ENCODE assay signal across 8 mouse cellular contexts in genomic region chr7:45456721-45457203, GRCm38 (mm10). TPM values are rescaled to one million over a fixed set of nuclear protein-coding genes. Genes with fewer than 3 reads are reported as not detected.
DNase-seq lines count a peak whose midpoint lies in the region; ATAC-seq and TF ChIP-seq lines count a peak whose summit lies in the region.

No protein-coding gene starts in this region.

- intact Hi-C loops in heart, postnatal 36 days (cut with DNase I), result no loop called here

- TF ChIP-seq CTCF in E14TG2a.4 (conservative IDR thresholded peaks at IDR 0.05; ENCODE audit: low read length), result no peak
- TF ChIP-seq CTCF in heart, postnatal 0 days (IDR thresholded peaks at IDR 0.05; ENCODE audit: low read depth), result no peak

- peaks cover 36% of the 10 kb centered on the region for H3K79me2 ChIP-seq in macrophage (ENCODE audit: inconsistent target)

- no peak for TF ChIP-seq EP300 in heart, postnatal 0 days (IDR thresholded peaks at IDR 0.05; ENCODE audit: low read depth)

- peak overlapping the region; percentile 79; the same call in 1 of the 2 replicates for H3K4me3 ChIP-seq in heart, embryonic 10.5 days
- H3K4me3 ChIP-seq in E14TG2a.4 (replicated peaks; ENCODE audit: low read length) (peak overlapping the region; percentile 96), macrophage (ENCODE audit: inconsistent target) (peak overlapping the region; percentile 99)
- H3K4me3 ChIP-seq in heart, postnatal 0 days (ENCODE audit: low read depth, low read length), result no peak overlapping the region

- 47% methylated on average over 9 of the region's 9 CpGs for WGBS in heart, embryonic 10.5 days
- 25% methylated on average over 9 of the region's 9 CpGs for WGBS in heart, postnatal 0 days
- 42% methylated on average over 9 of the region's 9 CpGs for WGBS in macrophage (ENCODE audit: missing documents)

- H3K9me3 ChIP-seq in heart, embryonic 10.5 days, result no peaks in the 10 kb centered on the region
- H3K9me3 ChIP-seq in E14TG2a.4 (ENCODE audit: low read length), result no peaks in the 10 kb centered on the region
- H3K9me3 ChIP-seq in heart, postnatal 0 days (replicated peaks; ENCODE audit: control insufficient read depth, low read length), result no peaks in the 10 kb centered on the region

- DNase-seq in heart, embryonic 10.5 days (ENCODE audit: low spot score), result no peak
- DNase-seq in heart, postnatal 36 days, result no peak
- no peak for DNase-seq in heart, postnatal 0 days (ENCODE audit: low spot score)
- DNase-seq in adrenal gland, adult 2 months, result no peak
- no peak for DNase-seq in thymus, postnatal 4 days

- H3K9ac ChIP-seq in heart, postnatal 0 days (replicated peaks; ENCODE audit: low read depth, low read length), result no peak overlapping the region

- peak overlapping the region; percentile 43; the same call in 1 of the 2 replicates for H3K27ac ChIP-seq in heart, embryonic 10.5 days
- H3K27ac ChIP-seq in heart, postnatal 0 days (ENCODE audit: low read depth), result peak overlapping the region; percentile 22; the same call in 1 of the 2 replicates
- H3K27ac ChIP-seq in macrophage, result peak overlapping the region; percentile 96

- ATAC-seq in heart, postnatal 0 days (ENCODE audit: insufficient read depth, low read depth), result no peak
- no peak for ATAC-seq in megakaryocyte-erythroid progenitor cell, adult 5-6 weeks (replicated peaks; ENCODE audit: low FRiP score, low TSS enrichment, poor library complexity, severe bottlenecking)

- peaks cover 42% of the 10 kb centered on the region for H3K4me1 ChIP-seq in heart, embryonic 10.5 days
- peaks cover 53% of the 10 kb centered on the region for H3K4me1 ChIP-seq in E14TG2a.4 (replicated peaks; ENCODE audit: low read depth, low read length)
- peaks cover 21% of the 10 kb centered on the region for H3K4me1 ChIP-seq in heart, postnatal 0 days (ENCODE audit: control insufficient read depth, insufficient read depth)

- no peaks in the 10 kb centered on the region for H3K27me3 ChIP-seq in heart, embryonic 10.5 days (ENCODE audit: insufficient read depth, poor library complexity, severe bottlenecking)
- H3K27me3 ChIP-seq in E14TG2a.4 (ENCODE audit: insufficient read depth, low read length), result no peaks in the 10 kb centered on the region
- H3K27me3 ChIP-seq in heart, postnatal 0 days (ENCODE audit: control insufficient read depth, insufficient read depth, low read length), result no peaks in the 10 kb centered on the region

- H3K36me3 ChIP-seq in heart, embryonic 10.5 days, result peaks cover 73% of the 10 kb centered on the region
- H3K36me3 ChIP-seq in E14TG2a.4 (ENCODE audit: insufficient read depth, low read length), result peaks cover 80% of the 10 kb centered on the region
- H3K36me3 ChIP-seq in heart, postnatal 0 days (replicated peaks; ENCODE audit: control insufficient read depth, insufficient read depth, low read length), result peaks cover 59% of the 10 kb centered on the region
- peaks cover 3% of the 10 kb centered on the region; the same call in 1 of the 2 replicates for H3K36me3 ChIP-seq in macrophage (ENCODE audit: inconsistent target)

- H3K4me2 ChIP-seq in heart, postnatal 0 days (ENCODE audit: low read depth, low read length), result 0 out of 2 replicates have a peak overlapping the region, but pooled peaks have one; percentile 81

RNA-seq across cellular contexts. Expression of gene Ftl1, which starts 2.9 kb away (rescaled TPM):
- polyA plus RNA-seq in heart, embryonic 10.5 days (2016; fragmentation: Nextera tagmentation; extraction: Ambion mirVana), result 4,578 and 4,939 TPM in 2 replicates
- 100 to 1,000 TPM; 246 to 262 TPM for total RNA-seq in heart, postnatal 36 days (2021)
- total RNA-seq in heart, postnatal 0 days (2014; rRNA removed; ENCODE audit: low replicate concordance), result 1,107 and 1,211 TPM in 2 replicates
- polyA plus RNA-seq in heart, postnatal 0 days (2015; fragmentation: Nextera tagmentation; extraction: Ambion mirVana), result 2,163 and 2,221 TPM in 2 replicates
- 1,000 to 10,000 TPM in 17 of 26 experiments, 100 to 1,000 TPM in 9; 394 to 2,185 (median 1,126) TPM for total RNA-seq in macrophage (2018; cell fraction: chromatin; rRNA removed)
- over 10,000 TPM; 22,605 to 41,733 (median 29,198) TPM for total RNA-seq in macrophage (2018; cell fraction: cytosol; rRNA removed)
- 1,000 to 10,000 TPM; 1,882 to 6,751 (median 4,081) TPM for total RNA-seq in macrophage (2018; cell fraction: nucleus; rRNA removed)
- polyA plus RNA-seq in macrophage (2018), result 15,351 to 37,573 TPM (median 32,957 TPM) in 3 replicates
- 1,148 and 1,512 TPM in 2 replicates for total RNA-seq in megakaryocyte-erythroid progenitor cell, adult 5-6 weeks (2014; fragmentation: Nextera tagmentation)
- total RNA-seq in megakaryocyte-erythroid progenitor cell, adult 5-6 weeks (2017), result 490 and 578 TPM in 2 replicates
- total RNA-seq in adrenal gland, adult 2 months (2021), result 1,000 to 10,000 TPM; 1,338 to 1,480 TPM
- 7,024 and 7,397 TPM in 2 replicates for polyA plus RNA-seq in adrenal gland, adult 2 months (2012; rRNA removed)

RNA-seq across cellular contexts. Expression of gene Bax, which starts 9.9 kb away (rescaled TPM):
- 187 and 244 TPM in 2 replicates for polyA plus RNA-seq in heart, embryonic 10.5 days (2016; fragmentation: Nextera tagmentation; extraction: Ambion mirVana)
- total RNA-seq in heart, postnatal 36 days (2021), result 10 to 100 TPM; 26.9 to 28.5 TPM
- total RNA-seq in heart, postnatal 0 days (2014; rRNA removed; ENCODE audit: low replicate concordance), result 48.1 and 88.1 TPM in 2 replicates
- 99.2 and 101 TPM in 2 replicates for polyA plus RNA-seq in heart, postnatal 0 days (2015; fragmentation: Nextera tagmentation; extraction: Ambion mirVana)
- total RNA-seq in macrophage (2018; cell fraction: chromatin; rRNA removed), result 100 to 1,000 TPM in 21 of 26 experiments, 10 to 100 TPM in 5; 69.8 to 213 (median 134) TPM
- 100 to 1,000 TPM; 144 to 214 (median 171) TPM for total RNA-seq in macrophage (2018; cell fraction: cytosol; rRNA removed)
- total RNA-seq in macrophage (2018; cell fraction: nucleus; rRNA removed), result 100 to 1,000 TPM; 106 to 261 (median 170) TPM
- 72.6 to 246 TPM (median 245 TPM) in 3 replicates for polyA plus RNA-seq in macrophage (2018)
- 60.7 and 75.9 TPM in 2 replicates for total RNA-seq in megakaryocyte-erythroid progenitor cell, adult 5-6 weeks (2014; fragmentation: Nextera tagmentation)
- total RNA-seq in megakaryocyte-erythroid progenitor cell, adult 5-6 weeks (2017), result 38.8 and 40.8 TPM in 2 replicates
- total RNA-seq in adrenal gland, adult 2 months (2021), result 10 to 100 TPM; 52.5 to 60.6 TPM
- 148 and 158 TPM in 2 replicates for polyA plus RNA-seq in adrenal gland, adult 2 months (2012; rRNA removed)

RNA-seq across cellular contexts. Expression of gene Ruvbl2, which starts 18.9 kb away (rescaled TPM):
- 121 and 175 TPM in 2 replicates for polyA plus RNA-seq in heart, embryonic 10.5 days (2016; fragmentation: Nextera tagmentation; extraction: Ambion mirVana)
- 10 to 100 TPM; 22.5 to 23.7 TPM for total RNA-seq in heart, postnatal 36 days (2021)
- 76.9 and 106 TPM in 2 replicates for total RNA-seq in heart, postnatal 0 days (2014; rRNA removed; ENCODE audit: low replicate concordance)
- 31.0 and 34.2 TPM in 2 replicates for polyA plus RNA-seq in heart, postnatal 0 days (2015; fragmentation: Nextera tagmentation; extraction: Ambion mirVana)
- 10 to 100 TPM in 8 of 26 experiments, 1 to 10 TPM in 18; 1.1 to 17.1 (median 8.7) TPM for total RNA-seq in macrophage (2018; cell fraction: chromatin; rRNA removed)
- total RNA-seq in macrophage (2018; cell fraction: cytosol; rRNA removed), result 10 to 100 TPM; 11.6 to 25.0 (median 18.3) TPM
- 10 to 100 TPM in 3 of 26 experiments, 1 to 10 TPM in 23; 3.4 to 16.9 (median 6.7) TPM for total RNA-seq in macrophage (2018; cell fraction: nucleus; rRNA removed)
- 14.9 to 41.5 TPM (median 18.7 TPM) in 3 replicates for polyA plus RNA-seq in macrophage (2018)
- total RNA-seq in megakaryocyte-erythroid progenitor cell, adult 5-6 weeks (2014; fragmentation: Nextera tagmentation), result 171 and 179 TPM in 2 replicates
- total RNA-seq in megakaryocyte-erythroid progenitor cell, adult 5-6 weeks (2017), result 185 and 236 TPM in 2 replicates
- 10 to 100 TPM; 38.2 to 52.3 TPM for total RNA-seq in adrenal gland, adult 2 months (2021)
- polyA plus RNA-seq in adrenal gland, adult 2 months (2012; rRNA removed), result 70.2 and 89.3 TPM in 2 replicates

RNA-seq across cellular contexts. Expression of gene Gys1, which starts 22.1 kb away (rescaled TPM):
- polyA plus RNA-seq in heart, embryonic 10.5 days (2016; fragmentation: Nextera tagmentation; extraction: Ambion mirVana), result 79.9 and 124 TPM in 2 replicates
- 100 to 1,000 TPM in 1 of 2 experiments, 10 to 100 TPM in 1; 96.0 to 102 TPM for total RNA-seq in heart, postnatal 36 days (2021)
- total RNA-seq in heart, postnatal 0 days (2014; rRNA removed; ENCODE audit: low replicate concordance), result 109 and 123 TPM in 2 replicates
- 68.3 and 70.4 TPM in 2 replicates for polyA plus RNA-seq in heart, postnatal 0 days (2015; fragmentation: Nextera tagmentation; extraction: Ambion mirVana)
- 10 to 100 TPM in 12 of 26 experiments, 1 to 10 TPM in 14; 1.6 to 23.1 (median 8.5) TPM for total RNA-seq in macrophage (2018; cell fraction: chromatin; rRNA removed)
- 1 to 10 TPM; 5.4 to 9.4 (median 7.9) TPM for total RNA-seq in macrophage (2018; cell fraction: cytosol; rRNA removed)
- total RNA-seq in macrophage (2018; cell fraction: nucleus; rRNA removed), result 10 to 100 TPM in 5 of 26 experiments, 1 to 10 TPM in 21; 3.2 to 14.5 (median 7.7) TPM
- 7.1 to 9.5 TPM (median 7.3 TPM) in 3 replicates for polyA plus RNA-seq in macrophage (2018)
- 5.9 and 6.2 TPM in 2 replicates for total RNA-seq in megakaryocyte-erythroid progenitor cell, adult 5-6 weeks (2014; fragmentation: Nextera tagmentation)
- total RNA-seq in megakaryocyte-erythroid progenitor cell, adult 5-6 weeks (2017), result 3.4 and 4.6 TPM in 2 replicates
- 10 to 100 TPM; 46.4 to 57.6 TPM for total RNA-seq in adrenal gland, adult 2 months (2021)
- polyA plus RNA-seq in adrenal gland, adult 2 months (2012; rRNA removed), result 64.0 and 82.1 TPM in 2 replicates

RNA-seq across cellular contexts. Expression of gene Tulp2, which starts 24.9 kb away (rescaled TPM):
- 2.6 and 2.9 TPM in 2 replicates for polyA plus RNA-seq in heart, embryonic 10.5 days (2016; fragmentation: Nextera tagmentation; extraction: Ambion mirVana)
- under 1 TPM in 1 of 2 experiments, not detected in 1; 0.16 TPM for total RNA-seq in heart, postnatal 36 days (2021)
- not detected in 2 replicates for total RNA-seq in heart, postnatal 0 days (2014; rRNA removed; ENCODE audit: low replicate concordance)
- 0.15 and 0.20 TPM in 2 replicates for polyA plus RNA-seq in heart, postnatal 0 days (2015; fragmentation: Nextera tagmentation; extraction: Ambion mirVana)
- not detected for total RNA-seq in macrophage (2018; cell fraction: chromatin; rRNA removed)
- under 1 TPM in 1 of 26 experiments, not detected in 25; 0.10 TPM for total RNA-seq in macrophage (2018; cell fraction: cytosol; rRNA removed)
- total RNA-seq in macrophage (2018; cell fraction: nucleus; rRNA removed), result not detected
- not detected in 3 replicates for polyA plus RNA-seq in macrophage (2018)
- 0.42 TPM in 1 of 2 replicates, not detected in the other for total RNA-seq in megakaryocyte-erythroid progenitor cell, adult 5-6 weeks (2014; fragmentation: Nextera tagmentation)
- total RNA-seq in megakaryocyte-erythroid progenitor cell, adult 5-6 weeks (2017), result 0.19 TPM in 1 of 2 replicates, not detected in the other
- total RNA-seq in adrenal gland, adult 2 months (2021), result under 1 TPM; 0.41 to 0.75 TPM
- polyA plus RNA-seq in adrenal gland, adult 2 months (2012; rRNA removed), result 0.44 and 0.64 TPM in 2 replicates

Comparison
In these comparisons a context has a peak if more than half of its experiments do, and no peak if none do; other contexts are left out.
1. H3K27ac ChIP-seq: peak in every context shown above with its lines; median percentile 96 in macrophage; 43 in heart, embryonic 10.5 days; 22 in heart, postnatal 0 days.